Mouse (Mus musculus): Measurements from ENCODE around the gene Sptb. TPM values are rescaled to one million over a fixed set of nuclear protein-coding genes. Genes with fewer than 3 reads are reported as not detected.

The Sptb gene
- 0.02 and 0.04 TPM in 2 replicates for total RNA-seq (2014; fragmentation: Nextera tagmentation)
- 0.26 and 0.93 TPM in 2 replicates for total RNA-seq (2017)

GRCm38 (mm10) chr12:76710351-76711100, at the start of gene Sptb:
Gene Sptb (minus strand): TSS chr12:76710547.
- peak; percentile 35 for ATAC-seq (replicated peaks; ENCODE audit: poor library complexity, severe bottlenecking)

- ATAC-seq (replicated peaks; ENCODE audit: poor library complexity, severe bottlenecking): peak; percentile 56
Observed at GRCm38 (mm10) chr12:76752652-76753318, 42.4 kb upstream of the Sptb start.

- no peak for ATAC-seq (replicated peaks; ENCODE audit: poor library complexity, severe bottlenecking)
Observed at GRCm38 (mm10) chr12:76750866-76751459, 40.6 kb upstream of the Sptb start.

- ATAC-seq (replicated peaks; ENCODE audit: poor library complexity, severe bottlenecking): no peak
Observed at GRCm38 (mm10) chr12:76727955-76728354, 17.6 kb upstream of the Sptb start.

- ATAC-seq (replicated peaks; ENCODE audit: poor library complexity, severe bottlenecking): no peak
Observed at GRCm38 (mm10) chr12:76722026-76722425, 11.7 kb upstream of the Sptb start.

DNA sequence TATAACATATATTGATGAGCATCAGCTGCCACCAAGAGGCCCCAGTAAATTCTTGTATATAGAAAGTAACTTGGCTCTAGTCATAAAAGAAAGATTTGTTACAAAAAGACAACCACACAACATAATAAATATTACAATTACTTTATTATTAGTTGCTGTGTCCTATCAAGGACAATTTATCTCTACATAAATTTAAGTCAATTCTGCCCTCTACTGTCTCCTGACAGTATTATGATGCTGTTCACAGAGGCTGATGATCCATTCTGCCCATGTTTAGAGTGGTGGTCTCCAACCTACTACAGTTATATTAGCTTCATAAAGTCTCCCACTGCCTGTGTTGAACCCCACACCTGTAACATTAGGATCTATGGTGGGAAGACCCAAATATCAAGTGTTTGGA, 10.2 kb upstream of the Sptb start:
- ATAC-seq (replicated peaks; ENCODE audit: poor library complexity, severe bottlenecking): no peak

- no peak for ATAC-seq (replicated peaks; ENCODE audit: poor library complexity, severe bottlenecking)
Observed at GRCm38 (mm10) chr12:76718384-76718783, 8.0 kb upstream of the Sptb start.

- peak; percentile 79 for ATAC-seq (replicated peaks; ENCODE audit: poor library complexity, severe bottlenecking)
Observed at GRCm38 (mm10) chr12:76709795-76710350, 474 bp downstream of the Sptb start.

- 0 out of 2 replicates have a peak, but pooled peaks have one; percentile 8 for ATAC-seq (replicated peaks; ENCODE audit: poor library complexity, severe bottlenecking)
Observed at GRCm38 (mm10) chr12:76708956-76709794, 1.2 kb downstream of the Sptb start.

DNA sequence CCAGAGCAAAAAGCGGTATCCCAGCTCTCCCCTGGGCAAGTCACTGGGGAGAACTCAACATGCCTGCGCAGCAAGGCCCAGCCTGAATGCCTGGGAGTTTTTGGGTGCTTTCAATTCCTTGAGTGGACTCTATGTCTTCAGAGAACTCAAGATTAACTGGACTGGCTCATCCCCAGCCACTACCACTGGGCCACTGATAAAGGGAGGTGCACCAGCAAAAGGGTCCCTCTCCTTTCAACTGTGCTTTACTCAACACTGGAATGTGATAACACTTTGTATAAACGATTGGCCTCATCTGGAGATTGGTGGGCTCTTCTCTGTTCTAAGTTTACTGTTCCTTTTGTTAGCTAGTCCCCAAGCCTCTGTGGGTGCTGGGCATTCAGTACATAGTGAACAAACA, 2.2 kb downstream of the Sptb start:
- no peak for ATAC-seq (replicated peaks; ENCODE audit: poor library complexity, severe bottlenecking)

DNA sequence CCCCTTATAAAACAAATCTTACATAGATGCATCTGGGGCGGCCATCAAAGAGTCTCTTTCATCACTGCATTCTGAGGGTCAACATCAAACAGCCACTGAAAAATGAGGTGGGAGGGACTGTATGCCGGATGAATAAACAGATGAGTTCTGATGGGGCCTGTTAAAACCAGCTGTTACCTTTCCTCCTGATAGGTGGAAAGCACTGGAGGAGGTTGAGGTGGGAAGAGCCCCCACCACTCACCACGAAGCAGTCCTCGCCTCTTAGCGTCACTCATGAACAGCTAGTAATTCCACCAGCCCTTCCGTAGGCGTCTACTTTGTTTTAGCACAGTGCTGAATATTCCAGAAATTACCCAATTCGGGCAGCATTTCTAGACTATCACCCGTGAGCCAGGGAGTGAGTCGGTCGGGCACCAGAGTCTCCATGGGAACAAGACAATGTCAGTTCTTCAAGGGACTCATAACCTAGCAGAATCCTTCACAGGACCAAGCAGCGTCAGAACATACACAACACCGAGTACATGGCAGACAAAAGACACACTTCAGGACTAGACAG, 13.9 kb downstream of the Sptb start:
- ATAC-seq (replicated peaks; ENCODE audit: poor library complexity, severe bottlenecking): no peak

- ATAC-seq (replicated peaks; ENCODE audit: poor library complexity, severe bottlenecking): no peak
Observed at GRCm38 (mm10) chr12:76695773-76696172, 14.6 kb downstream of the Sptb start.

GRCm38 (mm10) chr12:76694801-76695505, 15.4 kb downstream of the Sptb start:
- ATAC-seq (replicated peaks; ENCODE audit: poor library complexity, severe bottlenecking): no peak

- ATAC-seq (replicated peaks; ENCODE audit: poor library complexity, severe bottlenecking): no peak
Observed at GRCm38 (mm10) chr12:76687498-76688200, 22.7 kb downstream of the Sptb start.

DNA sequence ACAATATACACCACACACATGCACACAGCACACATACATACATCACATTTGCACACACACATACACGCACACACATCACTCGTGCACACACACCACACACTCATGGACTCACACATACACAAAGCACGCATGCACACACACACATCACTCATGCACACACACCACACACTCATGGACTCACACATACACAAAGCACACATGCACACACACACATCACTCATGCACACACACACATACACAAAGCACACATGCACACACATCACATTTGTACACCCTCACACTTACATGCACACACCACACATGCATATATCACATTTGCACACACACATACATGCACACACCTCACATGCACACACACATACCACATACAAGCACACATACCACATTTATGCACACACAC, 24.7 kb downstream of the Sptb start:
- no peak for ATAC-seq (replicated peaks; ENCODE audit: poor library complexity, severe bottlenecking)

GRCm38 (mm10) chr12:76684493-76684892, 25.9 kb downstream of the Sptb start:
- no peak for ATAC-seq (replicated peaks; ENCODE audit: poor library complexity, severe bottlenecking)

GRCm38 (mm10) chr12:76681937-76682336, 28.4 kb downstream of the Sptb start:
- no peak for ATAC-seq (replicated peaks; ENCODE audit: poor library complexity, severe bottlenecking)

- no peak for ATAC-seq (replicated peaks; ENCODE audit: poor library complexity, severe bottlenecking)
Observed at GRCm38 (mm10) chr12:76677068-76677467, 33.3 kb downstream of the Sptb start.

DNA sequence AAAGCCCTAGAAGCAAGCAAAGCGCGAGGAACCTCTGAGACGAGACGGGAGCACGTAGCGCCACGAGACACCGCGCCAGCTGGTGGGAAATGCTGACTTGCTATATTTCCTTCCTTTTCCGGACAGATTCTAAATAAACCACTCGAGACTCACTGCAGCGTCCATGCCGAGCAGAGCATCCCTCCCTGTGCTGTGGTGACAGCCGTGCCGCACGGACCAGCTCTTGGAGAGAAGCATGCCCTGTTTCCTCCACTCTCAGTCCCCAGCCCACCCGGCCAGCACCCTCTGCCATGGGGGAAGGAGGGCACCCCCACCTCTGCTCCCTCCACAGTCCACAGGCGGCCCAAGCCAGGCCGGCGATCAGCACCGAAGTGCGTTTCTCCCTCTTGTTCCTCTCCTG, 33.9 kb downstream of the Sptb start:
- no peak for ATAC-seq (replicated peaks; ENCODE audit: poor library complexity, severe bottlenecking)

Measured in granulocyte monocyte progenitor cell, adult 5-6 weeks (primary cell).